Mouse (Mus musculus) MEL (cell line): Measurements from ENCODE around the gene Dcp1b. TPM values are rescaled to one million over a fixed set of nuclear protein-coding genes. Genes with fewer than 3 reads are reported as not detected.
A peak's percentile ranks its signal among the peaks of the same experiment; 100 is the strongest.

Experiments
- DNase-seq: peaks from one replicate; pipeline ENCODE4 v3.0.0; 2011; ENCODE audit warnings: low read depth, low spot score
- H3K27ac ChIP-seq: 2 replicates; pipeline ENCODE4 v1.5.1; 2012; ENCODE audit warnings: low read depth, mild to moderate bottlenecking, control low read depth, low read length, moderate library complexity; ENCODE audit not compliant: control insufficient read depth
- H3K27me3 ChIP-seq, 2 experiments: fragments of 150-350 bp in 1 of 2; sonication (generic) in 1 of 2; 2 replicates each; pipeline ENCODE4 v1.6.1; 2012; ENCODE audit warnings: low read length in 2 of 2, mild to moderate bottlenecking in 2 of 2, improper control_type of control experiment in 1 of 2, moderate library complexity in 1 of 2; ENCODE audit not compliant: insufficient read depth in 2 of 2, control insufficient read depth in 1 of 2
- H3K36me3 ChIP-seq, 2 experiments: 2 replicates each; pipeline ENCODE4 v1.6.1; 2012 to 2014; ENCODE audit warnings: low read length in 2 of 2, improper control_type of control experiment in 1 of 2, inconsistent platforms in 1 of 2, mild to moderate bottlenecking in 1 of 2; ENCODE audit not compliant: insufficient read depth in 2 of 2, control insufficient read depth in 1 of 2
- H3K4me1 ChIP-seq, 2 experiments: fragments of 150-350 bp in 1 of 2; sonication (generic) in 1 of 2; 2 replicates each; pipeline ENCODE4 v1.6.1; 2012; ENCODE audit warnings: low read length in 2 of 2, improper control_type of control experiment in 1 of 2, mild to moderate bottlenecking in 1 of 2; ENCODE audit not compliant: insufficient read depth in 2 of 2, control insufficient read depth in 1 of 2
- H3K4me3 ChIP-seq, 2 experiments: fragments of 150-350 bp in 1 of 2; sonication (generic) in 1 of 2; 2 replicates each; pipeline ENCODE4 v1.5.1; 2012; ENCODE audit warnings: low read depth in 2 of 2, low read length in 2 of 2, mild to moderate bottlenecking in 2 of 2, moderate library complexity in 2 of 2, control low read depth in 1 of 2, improper control_type of control experiment in 1 of 2; ENCODE audit not compliant: control insufficient read depth in 1 of 2, insufficient read depth in 1 of 2
- H3K79me2 ChIP-seq: 2 replicates; pipeline ENCODE4 v1.6.1; 2012; ENCODE audit warnings: mild to moderate bottlenecking, low read length, moderate library complexity; ENCODE audit not compliant: control insufficient read depth, poor library complexity, insufficient read depth
- H3K9ac ChIP-seq: 2 replicates; pipeline ENCODE4 v1.6.1; 2012; ENCODE audit warnings: low read depth, mild to moderate bottlenecking, control low read depth, low read length, moderate library complexity; ENCODE audit not compliant: control insufficient read depth, poor library complexity, severe bottlenecking
- H3K9me3 ChIP-seq: fragments of 150-350 bp; sonication (generic); replicated peaks from 2 replicates; pipeline ENCODE4 v1.6.1; 2012; ENCODE audit warnings: mild to moderate bottlenecking, low read length, improper control_type of control experiment, moderate library complexity; ENCODE audit not compliant: insufficient read depth
- CHD1 ChIP-seq: IDR thresholded peaks from 2 replicates; pipeline ENCODE4 v1.6.1; 2012; ENCODE audit warnings: low read depth, mild to moderate bottlenecking, inconsistent platforms, low read length, improper control_type of control experiment
- CHD2 ChIP-seq: IDR thresholded peaks from 2 replicates; pipeline ENCODE4 v1.6.1; 2011; ENCODE audit warnings: low read length, improper control_type of control experiment
- E2F4 ChIP-seq: IDR thresholded peaks from 2 replicates; pipeline ENCODE4 v1.6.1; 2011; ENCODE audit warnings: low read depth, low read length, improper control_type of control experiment, borderline replicate concordance
- EP300 ChIP-seq, 2 experiments: IDR thresholded peaks; 2 replicates each; pipeline ENCODE4 v1.6.1; 2011; ENCODE audit warnings: improper control_type of control experiment in 2 of 2, low read length in 2 of 2, low read depth in 1 of 2, mild to moderate bottlenecking in 1 of 2
- ETS1 ChIP-seq: IDR thresholded peaks from 2 replicates; pipeline ENCODE4 v1.6.1; 2012; ENCODE audit warnings: low read depth, mild to moderate bottlenecking, inconsistent platforms, low read length, improper control_type of control experiment, moderate library complexity
- GABPA ChIP-seq: IDR thresholded peaks from 2 replicates; pipeline ENCODE4 v1.6.1; 2012; ENCODE audit warnings: low read depth, mild to moderate bottlenecking, inconsistent platforms, low read length, improper control_type of control experiment, moderate library complexity
- HCFC1 ChIP-seq: IDR thresholded peaks from 2 replicates; pipeline ENCODE4 v1.6.1; 2012; ENCODE audit warnings: low read depth, mild to moderate bottlenecking, inconsistent platforms, low read length, improper control_type of control experiment, moderate library complexity
- MAZ ChIP-seq: IDR thresholded peaks from 2 replicates; pipeline ENCODE4 v1.6.1; 2012; ENCODE audit warnings: low read depth, mild to moderate bottlenecking, inconsistent platforms, low read length, improper control_type of control experiment
- MEF2A ChIP-seq: IDR thresholded peaks from 2 replicates; pipeline ENCODE4 v1.6.1; 2014; ENCODE audit warnings: low read depth, mild to moderate bottlenecking, inconsistent platforms, low read length, improper control_type of control experiment; ENCODE audit not compliant: poor library complexity, insufficient replicate concordance, severe bottlenecking; ENCODE audit errors: extremely low read depth
- MYB ChIP-seq: IDR thresholded peaks from 2 replicates; pipeline ENCODE4 v1.6.1; 2011; ENCODE audit warnings: mild to moderate bottlenecking, low read depth, low read length, improper control_type of control experiment
- MYC ChIP-seq: IDR thresholded peaks from 2 replicates; pipeline ENCODE4 v1.6.1; 2011; ENCODE audit warnings: low read depth, mild to moderate bottlenecking, low read length, improper control_type of control experiment, moderate library complexity
- NRF1 ChIP-seq: IDR thresholded peaks from 2 replicates; pipeline ENCODE4 v1.6.1; 2014; ENCODE audit warnings: low read depth, mild to moderate bottlenecking, inconsistent platforms, low read length, improper control_type of control experiment, moderate library complexity; ENCODE audit not compliant: poor library complexity, insufficient read depth, severe bottlenecking
- POLR2A ChIP-seq, 2 experiments: IDR thresholded peaks; 2 replicates each; pipeline ENCODE4 v1.6.1; 2011 to 2012; ENCODE audit warnings: low read length in 2 of 2, mild to moderate bottlenecking in 2 of 2, control low read depth in 1 of 2, improper control_type of control experiment in 1 of 2, low read depth in 1 of 2, moderate library complexity in 1 of 2; ENCODE audit not compliant: control insufficient read depth in 1 of 2, insufficient read depth in 1 of 2, poor library complexity in 1 of 2
- POLR2AphosphoS2 ChIP-seq: IDR thresholded peaks from 2 replicates; pipeline ENCODE4 v1.6.1; 2011; ENCODE audit warnings: low read length, improper control_type of control experiment
- POLR2AphosphoS5 ChIP-seq: IDR thresholded peaks from 2 replicates; pipeline ENCODE4 v1.6.1; 2012; ENCODE audit warnings: low read depth, borderline replicate concordance, mild to moderate bottlenecking, inconsistent platforms, low read length, moderate library complexity, mixed read lengths
- RCOR1 ChIP-seq: IDR thresholded peaks from 2 replicates; pipeline ENCODE4 v1.6.1; 2012; ENCODE audit warnings: low read depth, mild to moderate bottlenecking, inconsistent platforms, low read length, improper control_type of control experiment
- SIN3A ChIP-seq: IDR thresholded peaks from 2 replicates; pipeline ENCODE4 v1.6.1; 2012; ENCODE audit warnings: low read length, improper control_type of control experiment, inconsistent platforms
- TAL1 ChIP-seq: IDR thresholded peaks from 2 replicates; pipeline ENCODE4 v1.6.1; 2012; ENCODE audit warnings: mild to moderate bottlenecking, inconsistent platforms, low read length, moderate library complexity, mixed read lengths
- TBP ChIP-seq: IDR thresholded peaks from 2 replicates; pipeline ENCODE4 v1.8.0; 2011; ENCODE audit warnings: low read depth, low read length, improper control_type of control experiment
- UBTF ChIP-seq: IDR thresholded peaks from 2 replicates; pipeline ENCODE4 v1.6.1; 2012; ENCODE audit warnings: low read depth, mild to moderate bottlenecking, inconsistent platforms, low read length, improper control_type of control experiment, moderate library complexity, borderline replicate concordance; ENCODE audit not compliant: insufficient read depth
- USF2 ChIP-seq, 2 experiments: IDR thresholded peaks; 2 replicates each; pipeline ENCODE4 v1.6.1; 2011 to 2012; ENCODE audit warnings: improper control_type of control experiment in 2 of 2, low read length in 2 of 2, borderline replicate concordance in 1 of 2, inconsistent platforms in 1 of 2, low read depth in 1 of 2, mild to moderate bottlenecking in 1 of 2; ENCODE audit not compliant: insufficient read depth in 1 of 2
- ZC3H11A ChIP-seq: IDR thresholded peaks from 2 replicates; pipeline ENCODE4 v1.6.1; 2012; ENCODE audit warnings: low read depth, mild to moderate bottlenecking, inconsistent platforms, low read length, improper control_type of control experiment
- ZMIZ1 ChIP-seq: IDR thresholded peaks from 2 replicates; pipeline ENCODE4 v1.6.1; 2012; ENCODE audit warnings: low read depth, mild to moderate bottlenecking, inconsistent platforms, low read length, improper control_type of control experiment, moderate library complexity
- polyA plus RNA-seq, 2 experiments: library from polyadenylated mRNA; stranded (reverse) in 1 of 2; unstranded in 1 of 2; fragments of >175 nt in 1 of 2; fragments of >200 nt in 1 of 2; gene quantifications; 2 replicates each; pipeline versions ENCODE4 v1.2.1 to v1.2.4; 2012; ENCODE audit warnings: low replicate concordance in 2 of 2, low read depth in 1 of 2; ENCODE audit not compliant: insufficient read length in 2 of 2, insufficient read depth in 1 of 2, missing spikeins in 1 of 2
- total RNA-seq: library from RNA; depleted of rRNA; stranded (reverse); fragments of 300-350 nt; gene quantifications from 2 replicates; pipeline ENCODE4 v1.2.3, GENCODE M21; 2012

Gene Dcp1b
- total and polyA plus RNA-seq, 3 experiments: 7.9 to 15.7 TPM; not detected in 1

GRCm38 (mm10) chr6:119165677-119166076 is 9.4 kb upstream of the Dcp1b start:
- no peak for DNase-seq
- H3K4me1 ChIP-seq: no peaks in the 10 kb centered on the region
- H3K9ac ChIP-seq: no peak overlapping the region
- TF ChIP-seq POLR2AphosphoS2 (no peak), CHD2 (no peak), GABPA (no peak), ETS1 (no peak), E2F4 (no peak), EP300 (IDR thresholded peaks at IDR 0.05; ENCODE audit: low read depth in 1 of 2, low read length in 2 of 2) (no peak)
- H3K36me3 ChIP-seq: no peaks in the 10 kb centered on the region
- H3K79me2 ChIP-seq: no peaks in the 10 kb centered on the region
- no peaks in the 10 kb centered on the region for H3K9me3 ChIP-seq
- peaks cover 2 to 29% of the 10 kb centered on the region in 2 experiments; a peak in 3 of 4 replicates for H3K27me3 ChIP-seq
- H3K27ac ChIP-seq: no peak overlapping the region
- no peak overlapping the region for H3K4me3 ChIP-seq

- no peak for TF ChIP-seq SIN3A
- TF ChIP-seq UBTF: no peak
- no peak for TF ChIP-seq TBP
- TF ChIP-seq ZMIZ1: no peak
- no peak for TF ChIP-seq NRF1
- TF ChIP-seq POLR2AphosphoS5: no peak
- TF ChIP-seq GABPA: no peak
- no peak for TF ChIP-seq MYC
- no peak for TF ChIP-seq EP300 (IDR thresholded peaks at IDR 0.05; ENCODE audit: low read depth in 1 of 2, low read length in 2 of 2)
- TF ChIP-seq MAZ: no peak
- no peak for TF ChIP-seq POLR2A (IDR thresholded peaks at IDR 0.05; ENCODE audit: control insufficient read depth in 1 of 2, insufficient read depth in 1 of 2, low read depth in 1 of 2, low read length in 2 of 2, poor library complexity in 1 of 2)
- TF ChIP-seq RCOR1: no peak
- TF ChIP-seq HCFC1: no peak
- no peak for TF ChIP-seq TAL1
- no peak for TF ChIP-seq MYB
- no peak for TF ChIP-seq USF2 (IDR thresholded peaks at IDR 0.05; ENCODE audit: borderline replicate concordance in 1 of 2, insufficient read depth in 1 of 2, low read depth in 1 of 2, low read length in 2 of 2)
- no peak for TF ChIP-seq CHD1
- TF ChIP-seq MEF2A: no peak
- TF ChIP-seq ZC3H11A: no peak
- H3K9me3 ChIP-seq: no peaks in the 10 kb centered on the region
- peaks cover 0 to 9% of the 10 kb centered on the region in 2 experiments; a peak in 2 of 4 replicates for H3K36me3 ChIP-seq
- H3K27ac ChIP-seq: peak overlapping the region; percentile 59
- H3K79me2 ChIP-seq: peaks cover 7% of the 10 kb centered on the region
- H3K9ac ChIP-seq: peak overlapping the region; percentile 38; the same call in 1 of the 2 replicates
- H3K4me1 ChIP-seq: peaks cover 0 to 7% of the 10 kb centered on the region in 2 experiments; a peak in 2 of 4 replicates
- H3K4me3 ChIP-seq: peak overlapping the region in 1 of 2 experiments; percentile 41; a peak in 2 of 4 replicates
- H3K27me3 ChIP-seq: no peaks in the 10 kb centered on the region; a peak in 1 of 4 replicates
- no peak for DNase-seq
Measured at GRCm38 (mm10) chr6:119174307-119175074, 562 bp upstream of the Dcp1b start.
